Mouse (Mus musculus) MEL (cell line): ENCODE results near the gene Sox6.

ENCODE experiments used
- CHD1 ChIP-seq: IDR thresholded peaks from 2 replicates; pipeline ENCODE4 v1.6.1; 2012; ENCODE audit warnings: low read depth, mild to moderate bottlenecking, inconsistent platforms, low read length, improper control_type of control experiment
- EP300 ChIP-seq, 2 experiments: IDR thresholded peaks; 2 replicates each; pipeline ENCODE4 v1.6.1; 2011; ENCODE audit warnings: improper control_type of control experiment in 2 of 2, low read length in 2 of 2, low read depth in 1 of 2, mild to moderate bottlenecking in 1 of 2
- POLR2A ChIP-seq, 2 experiments: IDR thresholded peaks; 2 replicates each; pipeline ENCODE4 v1.6.1; 2011 to 2012; ENCODE audit warnings: low read length in 2 of 2, mild to moderate bottlenecking in 2 of 2, control low read depth in 1 of 2, improper control_type of control experiment in 1 of 2, low read depth in 1 of 2, moderate library complexity in 1 of 2; ENCODE audit not compliant: control insufficient read depth in 1 of 2, insufficient read depth in 1 of 2, poor library complexity in 1 of 2
- TAL1 ChIP-seq: IDR thresholded peaks from 2 replicates; pipeline ENCODE4 v1.6.1; 2012; ENCODE audit warnings: mild to moderate bottlenecking, inconsistent platforms, low read length, moderate library complexity, mixed read lengths
- USF1 ChIP-seq: IDR thresholded peaks from 2 replicates; pipeline ENCODE4 v1.6.1; 2014; ENCODE audit warnings: low read depth, mild to moderate bottlenecking, inconsistent platforms, low read length, improper control_type of control experiment, moderate library complexity
- ZC3H11A ChIP-seq: IDR thresholded peaks from 2 replicates; pipeline ENCODE4 v1.6.1; 2012; ENCODE audit warnings: low read depth, mild to moderate bottlenecking, inconsistent platforms, low read length, improper control_type of control experiment

- no peak for TF ChIP-seq EP300 (IDR thresholded peaks at IDR 0.05; ENCODE audit: low read depth in 1 of 2, low read length in 2 of 2)
- TF ChIP-seq POLR2A (IDR thresholded peaks at IDR 0.05; ENCODE audit: control insufficient read depth in 1 of 2, insufficient read depth in 1 of 2, low read depth in 1 of 2, low read length in 2 of 2, poor library complexity in 1 of 2) = no peak
- no peak for TF ChIP-seq TAL1
- TF ChIP-seq CHD1 = no peak
- no peak for TF ChIP-seq USF1
- no peak for TF ChIP-seq ZC3H11A
Measured at GRCm38 (mm10) chr7:115792841-115793240, 245.8 kb downstream of the Sox6 start.
